Mouse (Mus musculus): ENCODE measurements around the gene Adck1. TPM values are rescaled to one million over a fixed set of nuclear protein-coding genes. Genes with fewer than 3 reads are reported as not detected.
"Not testable (repeated sequence)": the region's sequence is repeated elsewhere in the genome, so short reads cannot be mapped to it uniquely, and the experiment has no call there.

The Adck1 gene
- 6.2 and 11.7 TPM in 2 replicates for polyA plus RNA-seq (2012)

DNA sequence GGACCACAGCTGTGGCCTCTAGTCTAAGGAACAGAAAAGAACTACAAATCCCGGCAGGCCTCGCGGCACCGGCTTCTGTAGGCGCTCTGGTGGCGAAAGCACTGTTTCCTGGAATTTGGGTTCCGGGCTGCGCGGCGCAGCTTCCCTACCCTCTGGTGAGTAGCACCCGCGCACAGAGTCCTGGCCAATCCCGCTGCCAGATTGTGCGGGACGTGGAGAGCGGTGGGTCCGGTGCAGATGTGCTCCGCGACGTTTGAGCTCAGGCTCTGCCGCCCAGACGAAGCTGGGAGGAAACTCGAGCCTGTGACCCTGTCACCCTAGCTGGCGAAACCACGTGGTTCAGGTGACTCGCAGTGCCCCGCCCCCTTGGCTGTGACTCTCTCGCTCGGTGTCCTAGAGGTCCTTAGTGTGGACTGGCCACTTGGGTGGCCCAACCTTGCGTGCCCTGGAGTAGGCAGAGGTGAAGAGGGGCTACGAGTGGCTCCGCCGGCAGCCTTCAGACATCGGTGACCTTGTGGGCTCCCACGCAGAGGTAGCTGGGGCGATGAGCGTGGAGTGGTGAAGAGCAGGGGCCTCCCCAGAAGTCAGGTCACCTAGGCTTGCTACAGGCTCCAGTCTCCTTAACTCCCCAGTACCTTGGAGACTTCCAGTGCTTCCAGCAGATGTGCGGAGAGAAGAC is at the start of gene Adck1:
Adck1 (plus strand) TSS at position 114 of the 679 bp plus-strand sequence.
- TF ChIP-seq GATA1 (IDR thresholded peaks at IDR 0.05; ENCODE audit: low read length), result no peak

DNA sequence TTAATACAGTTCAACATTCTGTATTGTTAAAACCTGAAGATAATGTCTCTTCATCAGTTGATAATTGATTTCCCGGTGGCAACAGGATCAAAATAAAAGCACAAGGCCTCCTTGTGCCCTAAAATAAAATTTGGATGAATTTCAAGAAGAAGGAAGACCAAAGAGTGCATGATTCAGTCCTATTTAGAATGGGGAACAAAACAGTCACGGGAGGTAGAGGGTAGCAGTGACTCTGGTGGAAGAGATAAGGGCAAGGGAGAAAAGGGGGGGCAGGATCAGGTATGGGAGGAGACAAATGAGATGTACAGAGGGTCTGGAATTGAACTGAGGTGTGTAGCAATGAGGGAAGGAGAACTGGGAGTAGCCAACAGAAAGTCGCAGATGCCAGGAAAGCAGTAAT is 45.8 kb upstream of the Adck1 start:
- no peak for TF ChIP-seq GATA1 (IDR thresholded peaks at IDR 0.05; ENCODE audit: low read length)

GRCm38 (mm10) chr12:88323926-88324325 is 36.4 kb upstream of the Adck1 start, which contains the start of gene Gm5039:
TSS of gene Gm5039 (minus strand) at chr12:88324026.
- not testable (repeated sequence) for TF ChIP-seq GATA1 (IDR thresholded peaks at IDR 0.05; ENCODE audit: low read length)

DNA sequence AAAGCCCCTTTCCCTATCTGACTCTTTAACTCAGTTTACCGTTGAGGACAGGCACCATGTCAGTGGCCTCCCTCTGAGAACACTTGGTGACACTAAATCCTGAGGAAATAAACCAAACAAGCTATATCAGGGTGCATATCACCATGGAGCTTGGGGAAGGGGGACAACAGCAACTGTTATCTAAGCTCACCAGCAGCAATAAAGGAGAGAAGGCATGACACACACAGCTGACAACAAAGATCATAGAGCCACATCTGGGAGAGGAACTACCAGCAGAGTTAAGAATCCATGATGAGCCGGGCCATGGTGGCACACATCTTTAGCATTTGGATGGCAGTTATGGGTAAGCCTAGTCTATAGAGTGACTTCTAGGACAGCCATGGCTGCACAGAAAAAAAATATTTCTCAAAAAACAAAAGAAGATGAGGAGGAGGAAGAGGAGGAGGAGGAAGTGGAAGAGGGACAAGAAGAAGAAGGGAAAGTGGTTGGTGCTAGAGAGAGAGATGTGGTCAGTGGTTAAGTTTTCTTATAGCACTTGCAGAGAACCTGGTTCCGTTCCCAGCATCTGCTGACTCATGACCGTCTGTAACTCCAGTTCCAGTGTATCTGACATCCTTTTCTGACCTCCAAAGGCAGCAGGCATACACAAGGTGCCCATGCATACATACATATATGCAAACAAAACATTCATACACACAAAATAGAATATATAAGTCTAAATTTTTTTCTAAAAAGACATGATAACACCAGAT is 23.5 kb upstream of the Adck1 start:
- peak; percentile 15 for TF ChIP-seq GATA1 (IDR thresholded peaks at IDR 0.05; ENCODE audit: low read length)

- TF ChIP-seq GATA1 (IDR thresholded peaks at IDR 0.05; ENCODE audit: low read length), result no peak
These were observed 6.1 kb upstream of the Adck1 start for GRCm38 (mm10) chr12:88354182-88354702.

- no peak for TF ChIP-seq GATA1 (IDR thresholded peaks at IDR 0.05; ENCODE audit: low read length)
These were observed 729 bp downstream of the Adck1 start for GRCm38 (mm10) chr12:88361120-88361445.

DNA sequence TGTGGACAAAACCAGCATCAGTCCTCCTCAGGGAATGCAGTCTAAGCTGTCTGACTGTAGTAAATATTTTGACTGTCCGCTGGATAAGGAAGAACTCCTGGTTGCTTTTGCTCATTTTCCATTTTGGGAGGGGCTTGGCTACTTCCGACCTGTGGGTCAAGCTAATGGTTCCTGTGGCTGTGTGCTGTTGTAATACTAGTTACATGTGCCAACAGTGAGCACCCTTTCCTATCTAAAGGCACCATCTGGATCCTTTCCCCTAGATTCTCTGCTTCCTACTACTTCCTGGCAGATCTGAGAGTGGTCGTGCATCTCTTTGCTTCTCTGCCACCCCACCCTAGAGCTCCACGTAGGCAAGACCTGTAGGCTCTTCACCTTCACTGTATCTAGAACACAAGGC is 7.3 kb downstream of the Adck1 start:
- TF ChIP-seq GATA1 (IDR thresholded peaks at IDR 0.05; ENCODE audit: low read length), result no peak

GRCm38 (mm10) chr12:88368618-88369017 is 8.3 kb downstream of the Adck1 start:
- no peak for TF ChIP-seq GATA1 (IDR thresholded peaks at IDR 0.05; ENCODE audit: low read length)

DNA sequence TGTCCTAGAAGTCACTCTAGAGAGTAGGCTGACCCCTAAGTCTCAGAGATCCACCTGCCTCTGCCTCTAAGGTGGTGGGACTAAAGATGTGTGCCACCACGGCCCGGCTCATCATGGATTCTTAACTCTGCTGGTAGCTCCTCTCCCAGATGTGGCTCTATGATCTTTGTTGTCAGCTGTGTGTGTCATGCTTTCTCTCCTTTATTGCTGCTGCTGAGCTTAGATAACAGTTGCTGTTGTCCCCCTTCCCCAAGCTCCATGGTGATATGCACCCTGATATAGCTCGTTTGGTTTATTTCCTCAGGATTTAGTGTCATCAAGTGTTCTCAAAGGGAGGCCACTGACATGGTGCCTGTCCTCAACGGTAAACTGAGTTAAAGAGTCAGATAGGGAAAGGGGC is 9.3 kb downstream of the Adck1 start:
- peak; percentile 5 for TF ChIP-seq GATA1 (IDR thresholded peaks at IDR 0.05; ENCODE audit: low read length)

DNA sequence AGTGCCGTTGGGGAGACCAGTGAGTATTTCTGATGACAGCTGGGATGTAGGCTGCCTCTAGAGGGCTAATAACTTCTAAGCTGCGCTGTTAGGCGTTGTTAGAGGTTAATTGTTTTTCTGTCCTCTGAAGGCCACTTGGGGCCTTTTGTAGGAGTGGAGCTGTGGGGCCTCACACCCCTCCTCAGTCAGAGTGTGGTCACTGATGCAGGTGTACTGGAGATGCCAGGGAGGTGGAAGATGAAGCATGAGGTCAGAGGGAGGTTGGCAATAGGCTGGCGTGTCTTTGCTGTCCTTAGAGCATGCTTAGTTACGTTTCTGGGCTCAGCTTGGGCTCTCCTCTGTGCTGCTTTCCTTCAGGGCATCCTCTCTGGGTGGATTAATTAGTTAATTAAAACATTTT is 11.7 kb downstream of the Adck1 start:
- TF ChIP-seq GATA1 (IDR thresholded peaks at IDR 0.05; ENCODE audit: low read length), result no peak

DNA sequence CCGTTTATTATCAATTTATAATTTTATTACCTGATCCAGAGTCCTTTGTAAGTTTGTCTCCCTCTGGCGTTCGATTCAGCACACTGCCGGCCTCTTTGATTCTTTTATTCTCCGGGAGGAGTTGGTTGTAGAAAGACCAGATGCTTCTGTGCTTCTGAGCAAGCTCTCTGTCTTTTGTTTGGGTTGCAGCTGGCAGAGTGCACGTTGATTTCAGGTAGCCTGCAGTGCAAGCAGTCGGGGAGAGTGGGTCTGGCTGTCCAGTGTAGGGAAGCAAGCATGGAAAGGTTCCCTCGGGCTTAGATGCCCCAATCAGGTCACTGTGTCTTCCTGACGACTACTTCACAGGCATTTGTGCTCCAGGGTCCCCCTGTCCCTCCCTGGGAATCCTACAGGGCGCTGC is 16.5 kb downstream of the Adck1 start:
- no peak for TF ChIP-seq GATA1 (IDR thresholded peaks at IDR 0.05; ENCODE audit: low read length)

DNA sequence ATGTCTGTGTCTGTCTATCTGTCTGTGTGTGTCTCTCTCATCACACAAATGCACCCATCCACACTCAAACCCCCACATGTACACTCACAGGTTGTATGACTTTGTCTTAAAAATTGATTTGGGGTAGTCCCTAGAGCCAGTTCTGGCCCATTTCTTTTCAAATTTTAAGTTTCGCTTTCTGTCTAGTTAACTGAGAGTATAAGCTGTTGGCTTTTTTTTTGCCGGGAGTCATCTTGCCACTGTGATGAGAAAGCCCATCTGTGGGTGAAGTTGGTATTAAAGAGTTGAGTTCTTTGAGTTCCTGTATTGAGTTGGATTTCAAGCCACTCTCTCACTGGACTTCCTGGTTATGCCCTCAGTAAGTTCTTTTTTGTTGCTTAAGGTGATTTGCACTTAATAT is 17.9 kb downstream of the Adck1 start:
- TF ChIP-seq GATA1 (IDR thresholded peaks at IDR 0.05; ENCODE audit: low read length), result no peak

- no peak for TF ChIP-seq GATA1 (IDR thresholded peaks at IDR 0.05; ENCODE audit: low read length)
These were observed 28.5 kb downstream of the Adck1 start for GRCm38 (mm10) chr12:88388832-88389231.

- TF ChIP-seq GATA1 (IDR thresholded peaks at IDR 0.05; ENCODE audit: low read length), result peak; percentile 4
These were observed 38.3 kb downstream of the Adck1 start for GRCm38 (mm10) chr12:88398658-88399057.

DNA sequence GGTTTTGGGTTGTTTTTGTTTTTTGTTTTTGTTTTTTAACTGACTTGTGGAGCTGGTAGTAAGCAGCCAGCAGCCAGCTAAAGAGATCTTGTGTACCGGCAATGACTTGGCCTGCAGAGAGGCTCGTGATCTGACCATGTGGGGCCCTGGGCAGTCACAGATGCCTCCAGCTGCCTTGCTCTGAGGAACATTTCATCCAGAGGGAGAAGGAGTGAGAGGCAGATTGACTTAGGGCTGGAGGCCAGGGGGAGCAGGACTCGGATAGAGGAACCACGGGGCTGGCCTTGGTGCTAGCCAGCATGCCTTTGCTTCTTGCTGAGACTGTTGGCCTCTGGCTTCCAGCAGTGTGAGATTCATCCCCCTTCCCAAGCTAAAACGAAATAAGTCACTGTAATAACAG is 43.2 kb downstream of the Adck1 start:
- no peak for TF ChIP-seq GATA1 (IDR thresholded peaks at IDR 0.05; ENCODE audit: low read length)

DNA sequence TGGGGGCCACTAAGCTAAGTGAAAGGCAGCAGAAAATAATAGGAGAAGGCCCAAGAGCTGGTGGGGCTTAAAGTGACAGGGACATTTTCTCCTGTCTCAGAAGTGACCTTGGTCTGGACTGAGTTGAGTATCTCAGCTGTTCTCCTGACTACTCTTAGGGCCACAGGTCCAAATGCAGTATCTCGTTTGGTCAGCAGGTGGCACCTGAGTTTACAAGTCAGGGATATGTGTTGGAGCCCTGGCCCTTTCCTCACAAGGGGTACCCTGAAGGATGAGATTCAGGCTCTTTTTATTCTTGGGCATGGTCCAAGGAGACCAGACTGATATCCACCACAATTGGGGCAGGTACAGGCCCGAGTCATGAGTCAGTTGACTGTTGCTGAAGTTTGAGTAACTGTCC is 44.8 kb downstream of the Adck1 start:
- no peak for TF ChIP-seq GATA1 (IDR thresholded peaks at IDR 0.05; ENCODE audit: low read length)

DNA sequence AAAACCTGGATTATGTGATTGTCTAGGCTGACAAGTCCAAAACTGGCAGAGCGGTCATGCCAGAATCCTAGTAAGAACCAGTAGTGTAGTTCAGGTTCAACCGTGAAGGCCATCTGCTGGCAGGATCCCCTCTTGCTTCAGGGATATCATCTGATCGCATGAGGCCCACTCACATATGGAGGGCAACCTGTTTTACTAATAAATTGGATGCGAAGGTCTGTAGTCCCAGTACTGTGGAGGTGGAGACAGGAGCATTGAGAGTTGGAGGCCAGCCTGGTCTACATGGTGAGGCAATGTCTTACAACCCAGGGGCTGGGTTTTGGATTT is 47.6 kb downstream of the Adck1 start:
- no peak for TF ChIP-seq GATA1 (IDR thresholded peaks at IDR 0.05; ENCODE audit: low read length)

All from G1E-ER4 (cell line).